Mouse (Mus musculus): ENCODE measurements at regions not wholly inside any gene's neighbourhood (a gene's known extent, or its start where the extent isn't known, plus 50 kb on each side); places are given as distances from the start of the nearest gene placed in this dataset.
"Not testable (repeated sequence)": the region's sequence is repeated elsewhere in the genome, so short reads cannot be mapped to it uniquely, and the experiment has no call there.

DNA sequence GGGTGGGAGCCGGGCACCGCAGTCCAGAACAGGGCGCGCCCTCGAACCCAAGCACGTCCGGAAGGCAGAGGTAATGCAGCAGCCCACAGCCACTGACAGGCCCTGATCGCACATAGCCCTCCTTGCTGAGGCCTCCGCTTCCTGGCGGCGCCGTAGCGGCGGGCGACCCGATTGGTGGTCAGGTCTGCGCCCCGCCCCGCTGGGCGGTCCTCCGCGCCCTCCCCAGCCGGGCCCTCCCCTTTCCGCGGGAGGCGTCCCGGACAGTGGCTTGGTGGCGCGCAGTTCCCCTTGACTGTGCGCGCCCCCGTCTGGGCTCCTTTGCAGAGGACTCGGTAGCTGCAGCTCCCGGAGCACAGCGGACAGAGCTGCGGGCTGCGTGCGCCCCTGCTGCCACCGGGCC is 375.5 kb upstream of the Asap2 start:
- H3K4me2 ChIP-seq = peak overlapping the region; percentile 36
- not testable (repeated sequence) for ATAC-seq (ENCODE audit: low read depth); H3K36me3 ChIP-seq; H3K9me3 ChIP-seq; H3K27ac ChIP-seq (replicated peaks); H3K4me1 ChIP-seq (replicated peaks); H3K27me3 ChIP-seq; H3K9ac ChIP-seq
- peak overlapping the region; percentile 41 for H3K4me3 ChIP-seq
- WGBS = 2% methylated on average over 8 of the region's 39 CpGs

Measured in neural tube, embryonic 13.5 days (tissue).